Mouse (Mus musculus) CH12F3 (cell line): ENCODE measurements around the gene St6galnac6.

Experiments used
- in situ Hi-C: fragments of 300-500 bp; cut with MboI; formaldehyde crosslinking; loops from 2 replicates; pipeline ENCODE4 v1.14.3; 2020; ENCODE audit warnings: low sequenced_read_pairs

Gene St6galnac6

GRCm38 (mm10) chr2:32634277-32635105 lies 35.0 kb downstream of the St6galnac6 start:
- in situ Hi-C loops = loop anchor here (5.0 kb wide), 1 partner anchor 48 kb away; no protein-coding TSS in a partner anchor

DNA sequence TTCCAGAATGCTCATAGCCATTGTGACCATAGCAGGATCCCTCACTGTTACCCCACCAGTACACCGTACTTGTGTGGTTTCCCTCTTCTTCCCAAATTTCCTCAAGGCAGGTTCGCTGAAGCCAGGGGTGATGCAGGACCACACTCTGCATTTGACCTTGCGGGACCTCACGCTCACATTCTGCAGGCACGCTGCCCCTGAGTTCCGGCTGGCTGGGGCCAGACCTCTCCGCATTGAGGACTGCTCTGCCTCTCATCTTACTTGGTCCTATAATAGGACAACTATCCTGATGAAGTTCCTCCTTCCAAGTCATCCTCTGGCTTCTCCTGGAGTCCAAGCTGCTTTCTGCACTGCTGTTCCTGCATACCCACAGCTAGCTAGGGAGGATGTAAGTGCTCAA lies 37.1 kb downstream of the St6galnac6 start:
- in situ Hi-C loops = no loop called here

GRCm38 (mm10) chr2:32637778-32638281 lies 38.3 kb downstream of the St6galnac6 start:
- in situ Hi-C loops = no loop called here

GRCm38 (mm10) chr2:32639632-32640031 lies 40.1 kb downstream of the St6galnac6 start:
- in situ Hi-C loops = no loop called here

GRCm38 (mm10) chr2:32640550-32641051 lies 41.1 kb downstream of the St6galnac6 start:
- in situ Hi-C loops = no loop called here

- in situ Hi-C loops = no loop called here
Observed at GRCm38 (mm10) chr2:32641810-32642209, 42.3 kb downstream of the St6galnac6 start.

DNA sequence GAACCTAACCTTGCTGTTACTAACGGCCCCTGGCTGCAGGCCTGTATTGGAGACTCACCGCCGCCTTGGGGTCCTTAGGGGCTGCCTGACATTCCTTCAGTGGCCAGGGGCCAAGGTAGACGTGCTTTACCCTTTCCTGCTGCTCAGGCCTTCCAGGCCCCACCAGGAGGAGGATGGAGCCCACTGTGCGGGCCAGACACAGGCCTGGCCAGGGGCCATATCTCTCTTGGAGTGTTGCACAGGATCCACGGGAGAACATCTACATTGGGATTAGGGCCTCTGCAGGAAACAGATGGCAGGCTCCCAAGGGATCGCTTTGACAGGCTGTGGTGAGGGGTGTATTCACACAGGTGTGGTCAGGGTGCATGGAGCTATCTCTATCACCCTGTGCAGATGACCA lies 43.3 kb downstream of the St6galnac6 start:
- in situ Hi-C loops = no loop called here

GRCm38 (mm10) chr2:32644083-32644482 lies 44.6 kb downstream of the St6galnac6 start:
- in situ Hi-C loops = no loop called here

GRCm38 (mm10) chr2:32644799-32645475 lies 45.4 kb downstream of the St6galnac6 start:
- in situ Hi-C loops = no loop called here

GRCm38 (mm10) chr2:32645647-32646046 lies 46.1 kb downstream of the St6galnac6 start:
- in situ Hi-C loops = no loop called here

DNA sequence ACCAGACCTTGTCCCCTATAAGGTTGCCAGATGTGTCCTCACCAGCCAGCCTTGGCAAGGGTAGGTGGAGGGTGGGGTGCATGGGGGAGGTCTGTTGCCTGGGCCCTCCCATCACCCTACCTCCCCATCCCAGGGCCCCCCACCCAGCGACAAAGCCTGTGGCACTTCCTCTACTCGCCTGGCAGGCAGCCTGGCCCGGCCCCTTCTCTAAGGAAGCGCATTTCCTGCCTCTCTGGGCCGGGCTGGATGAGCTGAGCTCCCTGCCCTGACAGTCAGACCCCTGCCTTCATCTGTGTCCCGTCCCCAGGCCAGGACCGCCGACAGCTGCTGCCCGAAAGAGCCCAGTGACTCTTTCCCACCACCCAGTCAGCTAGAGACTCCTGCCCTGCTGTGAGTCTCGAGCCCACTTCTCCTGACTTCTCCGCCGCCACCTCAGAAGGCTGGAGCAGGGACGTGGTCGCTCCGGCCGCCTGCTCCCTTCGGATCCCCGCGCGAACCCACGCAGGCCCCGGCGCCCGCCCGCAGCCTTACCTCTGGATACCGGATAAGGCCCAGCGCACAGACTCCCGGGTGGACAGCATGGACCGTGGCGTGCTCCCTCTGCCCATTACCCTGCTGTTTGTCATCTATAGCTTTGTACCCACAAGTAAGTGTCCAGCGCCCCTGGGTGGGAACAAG lies 47.0 kb downstream of the St6galnac6 start, which contains the start of gene Eng:
Gene Eng, plus strand, starts transcription at position 217 of the 678 bp plus-strand sequence.
- in situ Hi-C loops = no loop called here

GRCm38 (mm10) chr2:32647366-32647765 lies 47.9 kb downstream of the St6galnac6 start:
- in situ Hi-C loops = no loop called here

DNA sequence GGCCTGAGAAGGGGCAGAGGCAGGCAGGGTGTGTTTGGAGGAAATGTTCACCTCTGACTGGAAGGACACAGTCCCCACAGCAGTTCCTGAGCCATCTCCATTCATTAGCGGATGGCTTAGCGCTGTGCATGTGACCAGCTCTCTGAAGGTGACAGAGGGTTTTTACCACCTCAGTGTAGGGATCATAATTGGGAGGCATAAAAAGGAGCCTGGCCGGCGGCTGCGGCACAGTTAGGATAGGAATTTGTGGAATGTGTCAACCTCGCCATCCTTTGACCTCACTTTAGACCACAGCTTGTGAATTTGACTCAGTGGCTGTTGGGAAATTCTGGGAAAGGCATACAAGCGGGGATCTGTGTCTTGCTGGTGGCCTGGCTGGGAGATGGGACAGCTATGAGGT lies 54.3 kb downstream of the St6galnac6 start:
- in situ Hi-C loops = no loop called here

GRCm38 (mm10) chr2:32654743-32655393 lies 55.4 kb downstream of the St6galnac6 start:
- in situ Hi-C loops = no loop called here

- in situ Hi-C loops = no loop called here
Observed at GRCm38 (mm10) chr2:32655394-32655744, 55.9 kb downstream of the St6galnac6 start.

DNA sequence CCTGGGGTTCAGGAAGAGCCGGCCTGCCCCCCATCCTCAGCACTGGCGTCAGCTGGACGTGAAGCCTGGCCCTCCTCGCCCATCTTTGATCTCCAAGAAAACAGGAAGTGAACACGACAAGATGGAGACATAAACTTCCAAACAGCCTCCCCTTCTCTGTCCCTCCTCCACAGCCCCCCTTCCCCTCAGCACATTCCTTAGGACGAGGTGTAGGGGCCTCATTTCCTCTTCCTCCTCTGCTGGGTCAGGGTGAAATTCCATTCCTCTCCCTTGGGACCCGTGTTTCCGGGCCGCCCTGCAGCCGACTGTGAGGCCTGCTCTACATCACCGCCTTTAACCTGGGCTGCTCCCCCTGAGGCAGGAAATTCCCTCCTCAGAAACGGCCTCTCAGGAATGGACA lies 56.3 kb downstream of the St6galnac6 start:
- in situ Hi-C loops = no loop called here

DNA sequence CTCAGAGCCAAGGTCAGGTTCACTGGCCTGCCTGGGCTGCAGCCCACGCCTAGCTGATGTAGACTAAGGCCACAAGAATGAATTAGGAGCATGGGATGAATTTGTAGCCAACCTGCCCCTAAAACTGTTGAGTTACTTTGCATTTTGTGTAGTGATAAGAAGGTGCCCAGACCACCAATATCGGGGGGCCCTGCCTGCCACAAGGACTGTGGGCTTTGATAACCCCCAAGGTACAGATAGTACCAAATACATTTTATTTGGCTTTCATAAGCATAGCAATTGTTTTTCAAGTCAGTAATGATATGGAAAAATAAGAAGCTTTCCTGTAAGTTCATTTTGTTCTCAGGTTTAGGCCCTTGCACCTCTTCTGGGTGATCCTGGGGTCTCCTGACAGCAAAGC lies 59.4 kb downstream of the St6galnac6 start:
- in situ Hi-C loops = no loop called here

DNA sequence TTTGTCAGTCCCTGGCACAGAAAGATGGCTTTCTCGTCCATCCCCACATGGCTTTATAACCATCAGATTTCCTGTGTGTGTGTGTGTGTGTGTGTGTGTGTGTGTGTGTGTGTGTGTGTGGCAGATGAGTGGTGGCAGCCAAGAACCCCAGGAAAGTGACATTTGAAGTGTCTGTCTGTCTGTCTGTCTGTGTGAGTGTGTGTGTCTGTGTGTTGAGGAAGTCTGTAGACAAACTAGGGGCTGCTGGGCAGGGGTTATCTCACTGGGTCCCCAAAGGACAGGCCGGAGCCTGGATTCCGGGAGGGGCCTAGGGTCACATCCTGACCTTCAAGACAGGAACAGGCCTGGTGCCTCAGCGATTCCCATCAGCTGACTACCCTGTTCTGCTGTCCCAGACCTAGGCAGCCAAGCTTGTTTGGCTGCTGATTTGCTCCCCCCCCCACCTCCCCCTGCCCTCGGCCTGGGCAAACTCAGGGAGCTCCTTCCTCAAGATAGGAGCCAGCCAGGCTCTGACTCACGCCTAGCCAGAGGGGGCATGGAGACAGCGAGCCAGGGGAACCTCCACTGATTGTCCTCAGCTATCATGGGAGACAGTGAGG lies 62.1 kb downstream of the St6galnac6 start:
- in situ Hi-C loops = no loop called here

GRCm38 (mm10) chr2:32662291-32662690 lies 62.8 kb downstream of the St6galnac6 start:
- in situ Hi-C loops = no loop called here

DNA sequence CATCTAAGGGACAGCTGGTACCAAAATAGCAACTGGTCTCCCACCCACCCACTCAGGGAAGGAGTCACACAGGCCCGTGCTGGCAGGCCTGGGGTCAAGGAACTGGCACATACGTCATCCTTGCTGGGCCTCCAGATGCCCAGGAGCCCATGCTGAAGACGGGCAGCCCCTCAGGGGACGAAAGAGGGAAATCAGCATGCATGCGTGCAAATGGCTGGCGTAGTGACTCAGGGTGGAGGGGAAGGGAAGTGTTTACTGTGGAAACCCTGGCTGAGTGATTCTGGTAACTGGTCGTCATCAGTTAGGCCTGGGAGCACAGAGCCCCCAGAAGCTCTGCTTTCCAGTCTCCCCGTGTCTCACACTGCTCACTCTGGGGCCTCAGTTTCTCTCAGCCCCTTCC lies 65.8 kb downstream of the St6galnac6 start:
- in situ Hi-C loops = no loop called here
